Mouse (Mus musculus): ENCODE data around the gene Zfp648. TPM values are rescaled to one million over a fixed set of nuclear protein-coding genes. Genes with fewer than 3 reads are reported as not detected.
A peak's percentile ranks its signal among the peaks of the same experiment; 100 is the strongest.

Zfp648 gene
- total RNA-seq (2021): not detected

- DNase-seq (ENCODE audit: low spot score): no peak
- intact Hi-C loops (cut with DNase I): no loop called here
Observed at GRCm38 (mm10) chr1:154200955-154201722, at the start of gene Zfp648. Gene Zfp648 (plus strand): TSS chr1:154201187.

DNA sequence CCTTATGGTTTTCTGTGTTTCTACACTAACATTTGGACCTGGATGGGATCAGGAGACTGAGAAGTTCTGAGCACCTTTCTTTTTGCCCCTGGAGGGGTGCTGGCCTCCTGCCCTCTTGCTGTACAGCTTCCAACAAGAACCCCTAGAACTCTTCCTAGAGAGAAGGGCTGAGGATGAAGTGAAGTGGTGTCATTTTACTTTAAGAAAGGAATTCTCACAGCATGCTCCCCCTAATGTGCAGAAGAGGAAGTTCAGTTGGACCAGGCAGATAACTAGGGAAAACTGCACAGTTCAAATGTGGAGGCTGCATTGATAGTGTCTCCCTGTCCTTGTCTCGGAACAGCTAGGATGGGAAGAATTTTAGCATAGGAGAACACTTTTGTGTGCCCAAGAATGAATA, 48.4 kb upstream of the Zfp648 start:
- DNase-seq (ENCODE audit: low spot score): no peak
- intact Hi-C loops (cut with DNase I): no loop called here

DNA sequence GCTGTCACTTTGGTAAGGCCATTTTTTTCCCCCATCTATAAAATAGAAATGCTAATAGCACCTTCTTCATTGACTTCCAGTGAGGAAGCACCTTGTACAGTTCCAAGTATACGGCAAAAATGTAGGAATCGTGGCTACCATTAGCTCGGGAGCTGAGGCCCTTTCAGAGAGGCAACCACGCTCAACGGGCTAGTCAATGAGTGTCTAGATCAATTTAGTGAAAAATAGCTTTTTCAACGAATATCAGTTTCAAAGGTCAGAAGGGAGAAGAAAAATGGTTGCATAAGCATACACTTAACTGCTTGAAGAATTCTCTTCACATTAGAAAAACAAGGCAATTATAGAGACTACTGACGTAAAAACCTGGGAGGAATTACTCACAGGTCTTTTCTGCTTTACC, 47.2 kb upstream of the Zfp648 start:
- intact Hi-C loops (cut with DNase I): no loop called here
- no peak for DNase-seq (ENCODE audit: low spot score)

- no peak for DNase-seq (ENCODE audit: low spot score)
- intact Hi-C loops (cut with DNase I): no loop called here
Observed at GRCm38 (mm10) chr1:154156177-154157062, 44.6 kb upstream of the Zfp648 start.

DNA sequence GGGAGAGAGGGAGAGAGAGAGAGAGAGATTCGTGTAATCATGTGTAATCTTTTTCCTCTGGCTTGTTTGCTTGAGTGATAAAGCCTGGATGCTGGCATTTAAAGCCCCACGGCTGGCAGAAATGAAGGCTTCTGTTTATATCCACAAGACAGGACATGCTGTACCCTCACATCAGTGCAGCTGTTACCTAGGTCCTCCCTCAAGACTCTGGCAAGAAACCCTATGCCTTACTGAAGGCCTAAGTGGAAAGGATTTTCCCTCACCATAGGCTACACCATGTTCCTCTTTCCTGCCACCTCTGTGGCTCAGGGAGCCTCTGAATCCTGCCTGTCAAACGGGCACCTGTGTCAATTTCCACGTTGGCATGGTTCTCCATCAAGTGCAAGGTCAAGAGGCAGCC, 43.9 kb upstream of the Zfp648 start:
- intact Hi-C loops (cut with DNase I): no loop called here
- DNase-seq (ENCODE audit: low spot score): no peak

DNA sequence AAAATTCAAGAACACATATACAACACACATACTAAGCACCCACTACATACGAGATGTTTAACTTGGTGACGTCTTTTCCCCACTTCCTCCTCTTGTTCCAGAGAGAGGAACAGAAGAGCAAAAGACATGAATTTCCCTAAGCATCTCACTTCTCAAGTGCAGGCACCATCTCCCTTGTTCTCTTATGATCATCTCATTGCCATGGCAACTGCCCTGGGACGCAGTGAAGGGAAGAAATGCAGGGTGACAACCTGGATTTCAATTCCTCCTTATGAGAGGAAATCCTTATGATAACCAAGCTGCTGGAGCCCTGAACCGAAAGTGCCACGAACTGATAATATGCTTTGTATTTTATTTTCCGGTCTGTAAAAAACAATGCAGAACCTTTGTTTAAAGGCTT, 33.3 kb upstream of the Zfp648 start:
- no peak for DNase-seq (ENCODE audit: low spot score)
- intact Hi-C loops (cut with DNase I): no loop called here

DNA sequence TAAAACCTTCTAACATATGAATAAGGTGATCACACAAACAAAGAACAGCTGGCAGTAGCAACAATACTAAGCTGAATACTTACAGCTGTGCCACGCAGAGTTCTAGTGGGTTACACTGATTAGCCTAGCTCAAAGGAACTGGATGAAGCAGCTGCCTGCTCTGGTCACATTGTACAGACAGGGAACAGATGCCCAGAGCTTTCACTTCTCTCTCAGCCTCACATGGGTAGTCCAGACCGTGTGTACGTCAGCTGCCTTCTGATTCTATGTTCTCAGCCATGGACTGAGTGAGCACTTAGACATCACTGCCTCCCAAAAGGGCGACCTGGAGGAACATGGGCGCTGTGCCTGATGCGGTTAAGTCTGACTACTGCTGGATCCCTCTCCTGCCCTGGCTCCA, 25.7 kb upstream of the Zfp648 start:
- intact Hi-C loops (cut with DNase I): no loop called here
- DNase-seq (ENCODE audit: low spot score): no peak

GRCm38 (mm10) chr1:154177781-154178180, 23.2 kb upstream of the Zfp648 start:
- intact Hi-C loops (cut with DNase I): no loop called here
- DNase-seq (ENCODE audit: low spot score): no peak

- intact Hi-C loops (cut with DNase I): no loop called here
- no peak for DNase-seq (ENCODE audit: low spot score)
Observed at GRCm38 (mm10) chr1:154178541-154179155, 22.3 kb upstream of the Zfp648 start.

- intact Hi-C loops (cut with DNase I): loop anchor here (1.0 to 10.0 kb wide), 6 partner anchors 64 to 626 kb away; partner anchors contain the start of gene Npl
- DNase-seq (ENCODE audit: low spot score): peak; percentile 36
Observed at GRCm38 (mm10) chr1:154180952-154181351, 20.0 kb upstream of the Zfp648 start.

GRCm38 (mm10) chr1:154182396-154183076, 18.5 kb upstream of the Zfp648 start:
- no peak for DNase-seq (ENCODE audit: low spot score)
- intact Hi-C loops (cut with DNase I): loop anchor here (5.0 to 10.0 kb wide), 5 partner anchors 65 to 628 kb away; partner anchors contain the start of gene Npl

GRCm38 (mm10) chr1:154183077-154183751, 17.8 kb upstream of the Zfp648 start:
- intact Hi-C loops (cut with DNase I): loop anchor here (5.0 to 10.0 kb wide), 5 partner anchors 66 to 628 kb away; partner anchors contain the start of gene Npl
- no peak for DNase-seq (ENCODE audit: low spot score)

GRCm38 (mm10) chr1:154188229-154188628, 12.8 kb upstream of the Zfp648 start:
- DNase-seq (ENCODE audit: low spot score): no peak
- intact Hi-C loops (cut with DNase I): loop anchor here (10.0 kb wide), 1 partner anchor 633 kb away; the partner anchor contains the start of gene Npl

- intact Hi-C loops (cut with DNase I): loop anchor here (10.0 kb wide), 1 partner anchor 634 kb away; the partner anchor contains the start of gene Npl
- DNase-seq (ENCODE audit: low spot score): no peak
Observed at GRCm38 (mm10) chr1:154188631-154189030, 12.4 kb upstream of the Zfp648 start.

DNA sequence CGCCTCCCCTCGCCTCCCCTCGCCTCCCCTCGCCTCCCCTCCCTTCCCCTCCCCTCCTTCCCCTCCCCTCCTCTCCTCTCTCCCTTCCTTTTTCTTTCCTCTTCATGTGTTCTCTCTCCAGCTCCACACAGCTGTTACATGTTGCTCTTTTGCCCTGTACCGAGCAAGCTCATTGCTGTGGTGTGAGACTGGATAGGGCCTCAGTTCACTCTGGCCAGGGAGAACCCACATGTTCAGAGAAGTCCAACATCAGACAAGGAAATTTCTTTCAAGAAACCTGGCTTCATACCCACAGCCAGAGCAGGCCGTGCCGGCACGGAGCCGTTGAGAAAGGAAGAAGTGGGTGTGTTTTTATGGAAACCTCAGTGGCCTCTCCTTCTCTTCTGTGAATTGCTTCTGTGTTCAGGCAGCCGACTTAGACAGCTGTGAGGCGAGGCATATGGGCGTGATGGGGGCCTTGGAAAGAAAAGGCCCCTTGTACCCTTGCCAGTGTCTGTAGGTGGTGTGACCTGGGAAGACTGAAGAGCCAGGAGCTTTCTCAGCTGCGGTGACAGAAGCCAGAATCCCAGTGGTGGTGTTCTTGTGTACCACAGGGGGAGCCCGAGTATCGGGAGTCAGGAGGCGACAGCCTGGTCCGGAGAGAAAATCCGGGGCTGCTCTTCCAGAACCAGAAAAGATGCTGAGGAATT, 11.0 kb upstream of the Zfp648 start:
- intact Hi-C loops (cut with DNase I): loop anchor here (5.0 to 10.0 kb wide), 2 partner anchors 537 to 635 kb away; partner anchors contain the start of gene Npl
- DNase-seq (ENCODE audit: low spot score): peak; percentile 28

DNA sequence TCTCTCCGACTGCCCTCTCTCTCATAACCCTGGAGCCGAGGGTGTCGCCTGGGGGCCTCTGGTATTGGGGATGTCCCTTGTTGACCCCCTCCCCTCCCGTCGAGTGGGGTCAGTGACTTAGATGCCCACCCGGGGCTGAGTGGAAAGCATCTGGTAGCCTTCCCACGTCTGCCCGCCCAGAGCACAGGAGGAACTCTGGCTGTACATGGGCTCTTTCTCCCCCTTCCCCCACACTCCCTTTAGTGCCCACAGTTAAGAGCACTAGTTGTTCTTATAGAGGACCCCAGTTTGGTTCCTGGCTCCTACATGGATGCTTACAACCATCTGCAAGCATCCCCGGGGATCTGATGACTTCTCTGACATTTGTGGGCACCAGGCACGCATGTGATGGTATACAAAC, 2.1 kb upstream of the Zfp648 start:
- intact Hi-C loops (cut with DNase I): no loop called here
- DNase-seq (ENCODE audit: low spot score): no peak

DNA sequence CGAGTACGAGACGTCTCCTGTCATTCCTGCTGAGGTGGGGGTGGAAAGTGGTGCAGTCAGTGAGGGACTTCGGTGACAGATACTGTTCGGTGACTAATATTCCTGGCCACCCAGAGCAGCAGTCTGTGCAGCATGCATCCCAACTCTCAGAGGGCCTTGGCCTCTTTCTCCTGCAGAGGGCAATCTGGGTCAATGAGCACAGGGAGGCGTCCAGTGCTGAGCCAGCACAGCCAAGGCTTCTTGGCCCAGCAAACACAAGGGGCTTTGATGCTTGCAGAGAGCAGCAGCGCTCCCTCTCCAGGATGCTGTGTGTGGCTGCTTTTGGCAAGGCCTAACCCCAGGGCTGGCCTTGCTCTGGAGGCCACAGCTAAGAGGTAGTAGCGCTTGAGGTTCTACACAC, 1.6 kb downstream of the Zfp648 start:
- no peak for DNase-seq (ENCODE audit: low spot score)
- intact Hi-C loops (cut with DNase I): no loop called here

DNA sequence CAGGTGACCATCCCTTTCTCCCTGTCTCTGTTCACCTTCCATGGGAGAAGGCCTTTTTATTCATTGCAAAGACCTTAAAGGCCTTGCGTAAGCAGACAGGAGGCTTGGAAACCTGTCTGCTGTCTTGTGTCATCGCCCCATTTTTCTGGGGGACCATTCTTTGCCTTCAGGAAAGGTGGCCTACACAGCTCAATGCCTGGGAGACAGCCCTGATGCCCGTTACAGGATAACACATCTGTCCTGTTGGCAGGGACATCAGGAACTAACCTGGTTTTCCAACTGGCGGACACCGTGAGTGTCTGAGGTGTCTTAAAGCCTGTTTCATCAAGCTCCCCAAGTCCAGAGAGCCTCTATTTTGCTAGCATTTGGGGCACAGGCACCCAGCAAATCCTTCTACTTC, 2.4 kb downstream of the Zfp648 start:
- intact Hi-C loops (cut with DNase I): no loop called here
- DNase-seq (ENCODE audit: low spot score): no peak

All from heart, postnatal 25 days (tissue).